Mouse (Mus musculus) ES-E14 (cell line): ENCODE measurements around the gene Hcls1. TPM values are rescaled to one million over a fixed set of nuclear protein-coding genes. Genes with fewer than 3 reads are reported as not detected.

Experiments used
- DNase-seq: peaks from one replicate; pipeline ENCODE4 v3.0.0-alpha.2; 2013; ENCODE audit warnings: low read depth, low spot score
- H3K27ac ChIP-seq: 2 replicates; pipeline ENCODE4 v1.5.1; 2012; ENCODE audit warnings: low read depth, mild to moderate bottlenecking, low read length, moderate library complexity, mixed read lengths; ENCODE audit not compliant: poor library complexity, insufficient read depth, severe bottlenecking
- H3K36me3 ChIP-seq: 2 replicates; pipeline ENCODE4 v1.6.1; 2012; ENCODE audit warnings: mild to moderate bottlenecking, low read length, moderate library complexity, mixed read lengths; ENCODE audit not compliant: control insufficient read depth, poor library complexity, insufficient read depth, severe bottlenecking
- H3K4me1 ChIP-seq, 2 experiments: fragments of 150-350 bp in 1 of 2; sonication (generic) in 1 of 2; 2 replicates each; pipeline ENCODE4 v1.6.1; 2012; ENCODE audit warnings: low read length in 2 of 2, mild to moderate bottlenecking in 1 of 2, mixed read lengths in 1 of 2; ENCODE audit not compliant: control insufficient read depth in 2 of 2, insufficient read depth in 2 of 2, poor library complexity in 1 of 2
- H3K4me3 ChIP-seq, 2 experiments: fragments of 150-350 bp in 1 of 2; sonication (generic) in 1 of 2; 2 replicates each; pipeline ENCODE4 v1.5.1; 2012; ENCODE audit warnings: low read length in 2 of 2, low read depth in 1 of 2, mild to moderate bottlenecking in 1 of 2, mixed read lengths in 1 of 2; ENCODE audit not compliant: insufficient read depth in 1 of 2, poor library complexity in 1 of 2, severe bottlenecking in 1 of 2
- H3K9ac ChIP-seq: 2 replicates; pipeline ENCODE4 v1.6.1; 2012; ENCODE audit warnings: low read depth, mild to moderate bottlenecking, low read length, mixed read lengths; ENCODE audit not compliant: poor library complexity, insufficient read depth, severe bottlenecking
- H3K9me3 ChIP-seq: fragments of 150-350 bp; sonication (generic); 2 replicates; pipeline ENCODE4 v1.6.1; 2012; ENCODE audit warnings: low read depth, mild to moderate bottlenecking, low read length; ENCODE audit not compliant: control insufficient read depth, insufficient read depth
- CHD2 ChIP-seq: IDR thresholded peaks from 2 replicates; pipeline ENCODE4 v1.6.1; 2014; ENCODE audit warnings: mild to moderate bottlenecking, low read depth, low read length, inconsistent platforms
- HCFC1 ChIP-seq: IDR thresholded peaks from 2 replicates; pipeline ENCODE4 v1.6.1; 2012; ENCODE audit warnings: low read length, inconsistent platforms, borderline replicate concordance; ENCODE audit not compliant: insufficient read depth
- MAFK ChIP-seq: IDR thresholded peaks from 2 replicates; pipeline ENCODE4 v1.6.1; 2014; ENCODE audit warnings: mild to moderate bottlenecking, low read depth, low read length, inconsistent platforms; ENCODE audit not compliant: insufficient read depth
- ZC3H11A ChIP-seq: IDR thresholded peaks from 2 replicates; pipeline ENCODE4 v1.6.1; 2012; ENCODE audit warnings: low read depth, mild to moderate bottlenecking, inconsistent platforms, low read length, borderline replicate concordance
- ZNF384 ChIP-seq: IDR thresholded peaks from 2 replicates; pipeline ENCODE4 v1.6.1; 2012; ENCODE audit warnings: low read depth, low read length, inconsistent platforms
- in situ Hi-C, 2 experiments: fragments of 600-800 bp; cut with MboI; formaldehyde crosslinking; loops; one replicate each; pipeline ENCODE4 v1.15.1; 2025; ENCODE audit warnings: low sequenced_read_pairs in 2 of 2, inconsistent platforms in 1 of 2; ENCODE audit not compliant: unreplicated experiment in 2 of 2
- total RNA-seq: library from RNA; depleted of rRNA; stranded (reverse); fragments of 300-350 nt; gene quantifications from 2 replicates; pipeline ENCODE4 v1.2.3, GENCODE M21; 2012

The Hcls1 gene
- total RNA-seq, 1 experiment, result 1.2 TPM

- in situ Hi-C loops, result no loop called here
- no peak overlapping the region for H3K9ac ChIP-seq
- H3K36me3 ChIP-seq, result peaks cover 28% of the 10 kb centered on the region
- H3K9me3 ChIP-seq, result no peaks in the 10 kb centered on the region
- no peak overlapping the region for H3K4me3 ChIP-seq
- TF ChIP-seq ZNF384, result no peak
- no peak for TF ChIP-seq HCFC1
- TF ChIP-seq ZC3H11A, result no peak
- TF ChIP-seq CHD2, result no peak
- no peak for TF ChIP-seq MAFK
- no peak overlapping the region for H3K27ac ChIP-seq
- no peak for DNase-seq
- H3K4me1 ChIP-seq, result no peaks in the 10 kb centered on the region
These were observed 3.4 kb upstream of the Hcls1 start for GRCm38 (mm10) chr16:36931381-36931780.

- TF ChIP-seq CHD2 (no peak), HCFC1 (no peak), ZC3H11A (no peak), ZNF384 (no peak), MAFK (no peak)
- Histone ChIP-seq H3K9me3 (no peaks in the 10 kb centered on the region), H3K4me1 (no peaks in the 10 kb centered on the region), H3K27ac (no peak overlapping the region), H3K4me3 (no peak overlapping the region), H3K36me3 (peaks cover 26% of the 10 kb centered on the region), H3K9ac (no peak overlapping the region)
- in situ Hi-C loops, result no loop called here
- no peak for DNase-seq
These were observed 2.8 kb upstream of the Hcls1 start for GRCm38 (mm10) chr16:36931976-36932375.

- Histone ChIP-seq H3K4me3 (no peak overlapping the region), H3K27ac (no peak overlapping the region), H3K36me3 (peaks cover 24% of the 10 kb centered on the region), H3K9me3 (no peaks in the 10 kb centered on the region), H3K9ac (no peak overlapping the region), H3K4me1 (no peaks in the 10 kb centered on the region)
- TF ChIP-seq ZNF384 (no peak), CHD2 (no peak), HCFC1 (no peak), MAFK (no peak), ZC3H11A (no peak)
- in situ Hi-C loops, result no loop called here
- no peak for DNase-seq
These were observed 2.2 kb upstream of the Hcls1 start for GRCm38 (mm10) chr16:36932546-36932945.

GRCm38 (mm10) chr16:36934131-36934840 is 497 bp upstream of the Hcls1 start:
- in situ Hi-C loops, result no loop called here
- H3K36me3 ChIP-seq, result peaks cover 12% of the 10 kb centered on the region
- no peak overlapping the region for H3K9ac ChIP-seq
- no peaks in the 10 kb centered on the region for H3K4me1 ChIP-seq
- no peaks in the 10 kb centered on the region for H3K9me3 ChIP-seq
- no peak overlapping the region for H3K4me3 ChIP-seq
- no peak overlapping the region for H3K27ac ChIP-seq
- DNase-seq, result no peak
- TF ChIP-seq ZNF384 (no peak), MAFK (no peak), ZC3H11A (no peak), CHD2 (no peak), HCFC1 (no peak)

- in situ Hi-C loops, result no loop called here
These were observed 1.0 kb downstream of the Hcls1 start for GRCm38 (mm10) chr16:36935814-36936213.

More at GRCm38 (mm10) chr16:36935814-36936213, 1.0 kb downstream of the Hcls1 start:
- H3K36me3 ChIP-seq, result peaks cover 8% of the 10 kb centered on the region
- H3K4me3 ChIP-seq, result no peak overlapping the region
- no peaks in the 10 kb centered on the region for H3K4me1 ChIP-seq
- TF ChIP-seq ZC3H11A (no peak), HCFC1 (no peak), MAFK (no peak), ZNF384 (no peak), CHD2 (no peak)
- no peaks in the 10 kb centered on the region for H3K9me3 ChIP-seq
- no peak overlapping the region for H3K27ac ChIP-seq
- no peak for DNase-seq
- H3K9ac ChIP-seq, result no peak overlapping the region
